ENCODE assay signal across 8 mouse cellular contexts in the genomic region with DNA sequence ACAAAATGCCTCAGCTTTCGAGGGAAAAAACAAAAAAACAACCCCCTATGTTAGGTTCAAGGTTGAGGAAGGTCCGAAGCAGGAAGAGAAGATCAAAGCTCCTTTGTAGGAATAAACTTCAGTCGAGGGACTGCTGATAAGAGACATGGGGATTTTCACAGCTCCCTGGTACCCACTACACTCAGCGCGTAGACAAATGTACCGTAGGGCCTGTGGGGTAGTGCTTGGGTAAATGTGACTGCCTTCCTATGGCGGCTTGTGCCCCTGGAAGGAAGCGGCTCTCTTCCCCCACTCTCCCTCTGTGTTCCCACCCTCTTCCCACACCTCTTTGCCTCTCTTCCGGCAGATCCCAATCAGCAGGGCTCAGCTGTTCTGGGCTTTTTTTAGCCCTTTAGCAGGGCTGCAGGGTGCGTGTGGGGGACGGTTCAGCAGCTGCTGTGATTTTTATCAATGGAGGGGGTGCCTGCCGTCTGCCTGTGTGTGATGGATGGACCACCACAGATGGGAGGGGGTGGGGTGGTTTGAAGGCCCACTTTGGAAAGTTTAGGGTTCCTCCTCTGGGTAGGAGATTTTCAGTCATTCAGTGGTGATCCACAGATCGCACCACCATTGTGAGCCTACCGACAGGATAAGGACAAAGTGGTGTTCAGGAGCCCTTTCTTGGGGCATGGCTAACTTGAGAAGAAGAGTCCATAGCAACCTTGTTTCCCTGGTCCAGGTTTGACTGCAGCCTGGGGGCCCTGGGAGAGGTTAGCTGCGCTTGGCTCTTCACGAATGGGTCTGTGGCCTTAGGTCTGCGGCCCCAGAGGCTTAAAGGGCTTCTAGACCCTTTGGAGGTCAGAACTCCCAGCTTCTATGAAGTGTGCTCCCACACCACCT. TPM values are rescaled to one million over a fixed set of nuclear protein-coding genes. Genes with fewer than 3 reads are reported as not detected.
DNase-seq lines count a peak whose midpoint lies in the region; ATAC-seq and TF ChIP-seq lines count a peak whose summit lies in the region.
"Had no signal": no experiment of that assay in that cellular context is flagged by ENCODE, and none has a peak within 500 bp of the region (broad histone marks: within the 10 kb centered on the region; RNA-seq: fewer than 3 reads in every experiment).

No protein-coding gene starts in this region.

- H3K79me3 ChIP-seq in C2C12 (ENCODE audit: low read depth): no peaks in the 10 kb centered on the region

- TF ChIP-seq CTCF in C2C12 (IDR thresholded peaks at IDR 0.05; ENCODE audit: control insufficient read depth, insufficient read depth, insufficient read length): no peak

- H3K27me3 ChIP-seq in C2C12 (ENCODE audit: control insufficient read depth, insufficient read depth, insufficient read length): peaks cover 13% of the 10 kb centered on the region

- peak; percentile 53 for DNase-seq in 416B (ENCODE audit: low read depth)
- peak; percentile 75 to 83 for DNase-seq in left cerebral cortex, postnatal 14 days (ENCODE audit: low spot score in 2 of 2)
- peak; percentile 28 for DNase-seq in retina, embryonic 14.5 days (ENCODE audit: low spot score)
- no peak for DNase-seq in urinary bladder, adult 18-20 months (ENCODE audit: low spot score in 2 of 2)
- DNase-seq in cerebellum, adult 11 months: no peak

- no peak overlapping the region for H3ac ChIP-seq in C2C12 (ENCODE audit: control insufficient read depth, insufficient read length, low read depth)

- intact Hi-C loops in left cerebral cortex, postnatal 14 days (cut with DNase I): loop anchor here (5.0 kb wide), 2 partner anchors 35 to 225 kb away; no protein-coding TSS in a partner anchor

- no peaks in the 10 kb centered on the region for H3K79me2 ChIP-seq in C2C12 (ENCODE audit: control insufficient read depth, insufficient read depth)

- H3K4me3 ChIP-seq in C2C12 (ENCODE audit: insufficient read depth, poor library complexity, severe bottlenecking): no peak overlapping the region
- H3K4me3 ChIP-seq: erythroblast, embryonic 14.5 days had no signal

- H3K36me3 ChIP-seq in C2C12 (ENCODE audit: control insufficient read depth, insufficient read depth): no peaks in the 10 kb centered on the region

- ATAC-seq in frontal cortex, adult (ENCODE audit: low TSS enrichment): peak; percentile 87

TF ChIP-seq in C2C12, 6 proteins besides CTCF, POLR2A, EP300 and RAD21:
- TF ChIP-seq MYOD1 (IDR thresholded peaks at IDR 0.05; ENCODE audit: control insufficient read depth, insufficient read length, low read depth) (peak; percentile 19), CEBPB (IDR thresholded peaks at IDR 0.05; ENCODE audit: low read depth) (no peak)
TF ChIP-seq in C2C12: peak in this region for 1.

RNA-seq across cellular contexts. Expression of a gene that starts 7.6 kb away (rescaled TPM):
- 0.02 TPM for polyA plus RNA-seq in C2C12 (2012; fragmentation: generic; extraction: Trizol)
- not detected for total RNA-seq in left cerebral cortex, postnatal 14 days (2021)
- polyA plus RNA-seq: erythroblast, embryonic 14.5 days had no signal

RNA-seq across cellular contexts. Expression of a gene that starts 58.2 kb away (rescaled TPM):
- polyA plus RNA-seq in C2C12 (2012; fragmentation: generic; extraction: Trizol): 0.18 TPM
- total RNA-seq in left cerebral cortex, postnatal 14 days (2021): under 1 TPM; 0.33 to 0.34 TPM
- polyA plus RNA-seq: erythroblast, embryonic 14.5 days had no signal

Comparison
In these comparisons a context has a peak if more than half of its experiments do, and no peak if none do; other contexts are left out.
1. DNase-seq: peak in 416B (single experiment), left cerebral cortex, postnatal 14 days (2 of 2) and retina, embryonic 14.5 days (single experiment); none in urinary bladder, adult 18-20 months (0 of 2) and cerebellum, adult 11 months (single experiment).